10 mouse cellular contexts compared by ENCODE assay signal in genomic region chr5:139510682-139511366, GRCm38 (mm10). TPM values are rescaled to one million over a fixed set of nuclear protein-coding genes. Genes with fewer than 3 reads are reported as not detected.
DNase-seq lines count a peak whose midpoint lies in the region; ATAC-seq and TF ChIP-seq lines count a peak whose summit lies in the region.
"Had no signal": no experiment of that assay in that cellular context is flagged by ENCODE, and none has a peak within 500 bp of the region (broad histone marks: within the 10 kb centered on the region; RNA-seq: fewer than 3 reads in every experiment).

No protein-coding gene starts in this region.

- TF ChIP-seq EP300 in liver, postnatal 0 days (IDR thresholded peaks at IDR 0.05; ENCODE audit: low read depth), result no peak

- H3K9ac ChIP-seq in liver, postnatal 0 days (replicated peaks), result no peak overlapping the region
- H3K9ac ChIP-seq: liver, embryonic 14.5 days had no signal

- TF ChIP-seq CTCF in cortical plate, adult 2 months (IDR thresholded peaks at IDR 0.05; ENCODE audit: extremely low read depth, insufficient read depth, low read length), result peak; percentile 15; the same call in 1 of the 2 replicates
- 0 out of 2 replicates have a peak, but pooled peaks have one; percentile 19 for TF ChIP-seq CTCF in liver, postnatal 0 days (IDR thresholded peaks at IDR 0.05; ENCODE audit: low read depth)

- 0 out of 2 replicates have a peak, but pooled peaks cover 2% of the 10 kb centered on the region for H3K9me3 ChIP-seq in liver, postnatal 0 days (ENCODE audit: low read length)
- H3K9me3 ChIP-seq: G1E had no signal

- DNase-seq in cerebellum, postnatal 10 days, result peak; percentile 48 to 51
- no peak for DNase-seq in cerebellum, adult 11 months
- DNase-seq in 416B (ENCODE audit: low read depth), result peak; percentile 18
- DNase-seq in liver, postnatal 0 days, result no peak
- no peak for DNase-seq in left cerebral cortex, postnatal 14 days (ENCODE audit: low spot score in 2 of 2)
- DNase-seq in frontal cortex, postnatal 10 days (ENCODE audit: low spot score in 2 of 2), result no peak
- no peak for DNase-seq in adrenal gland, adult 8-10 months

- no peak overlapping the region for H3K4me2 ChIP-seq in liver, postnatal 0 days (ENCODE audit: low read depth, low read length)

- no peak for ATAC-seq in liver, postnatal 0 days

- no peaks in the 10 kb centered on the region for H3K36me3 ChIP-seq in liver, postnatal 0 days (replicated peaks; ENCODE audit: insufficient read depth, low read length)
- H3K36me3 ChIP-seq: G1E had no signal

- intact Hi-C loops in left cerebral cortex, postnatal 14 days (cut with DNase I), result no loop called here

- no peak overlapping the region for H3K27ac ChIP-seq in cortical plate, adult 2 months (ENCODE audit: insufficient read depth, low read length)
- no peak overlapping the region for H3K27ac ChIP-seq in liver, postnatal 0 days (ENCODE audit: low read depth)
- H3K27ac ChIP-seq: liver, embryonic 14.5 days had no signal

- no peaks in the 10 kb centered on the region for H3K4me1 ChIP-seq in cortical plate, adult 2 months (ENCODE audit: control insufficient read depth, insufficient read depth, low read length)
- H3K4me1 ChIP-seq in liver, postnatal 0 days (ENCODE audit: insufficient read depth), result no peaks in the 10 kb centered on the region

- peaks cover 10% of the 10 kb centered on the region; the same call in 1 of the 2 replicates for H3K27me3 ChIP-seq in liver, postnatal 0 days (ENCODE audit: insufficient read depth, low read length)

- H3K4me3 ChIP-seq in cortical plate, adult 2 months (ENCODE audit: insufficient read depth, low read length), result no peak overlapping the region
- H3K4me3 ChIP-seq in liver, postnatal 0 days (ENCODE audit: low read depth, low read length), result no peak overlapping the region

- 20% methylated on average over 17 of the region's 17 CpGs for WGBS in liver, postnatal 0 days (ENCODE audit: insufficient replicate concordance)

- no peak for TF ChIP-seq POLR2A in cortical plate, adult 2 months (IDR thresholded peaks at IDR 0.05; ENCODE audit: extremely low read depth, insufficient read depth, low read length)

RNA-seq across cellular contexts. Expression of gene Zfand2a, which starts 26.5 kb away (rescaled TPM):
- 52.5 and 55.4 TPM in 2 replicates for polyA plus RNA-seq in cortical plate, adult 2 months (2012; rRNA removed)
- polyA plus RNA-seq in liver, postnatal 0 days (2015; fragmentation: Nextera tagmentation; extraction: Ambion mirVana), result 1.8 TPM in 2 replicates
- total RNA-seq in left cerebral cortex, postnatal 14 days (2021), result 10 to 100 TPM; 83.3 to 95.8 TPM
- total RNA-seq in adrenal gland, adult 8-10 months (2022), result 10 to 100 TPM; 35.1 to 37.0 (median 36.2) TPM

RNA-seq across cellular contexts. Expression of gene Uncx, which starts 32.5 kb away (rescaled TPM):
- polyA plus RNA-seq in cortical plate, adult 2 months (2012; rRNA removed), result not detected in 2 replicates
- polyA plus RNA-seq in liver, postnatal 0 days (2015; fragmentation: Nextera tagmentation; extraction: Ambion mirVana), result not detected in 2 replicates
- total RNA-seq in left cerebral cortex, postnatal 14 days (2021), result under 1 TPM in 1 of 2 experiments, not detected in 1; 0.48 TPM
- not detected for total RNA-seq in adrenal gland, adult 8-10 months (2022)
- total RNA-seq: G1E had no signal
- polyA plus RNA-seq: G1E; liver, embryonic 14.5 days had no signal

RNA-seq across cellular contexts. Expression of gene 3110082I17Rik, which starts 50.5 kb away (rescaled TPM):
- polyA plus RNA-seq in cortical plate, adult 2 months (2012; rRNA removed), result 12.9 and 15.4 TPM in 2 replicates
- 7.5 and 9.5 TPM in 2 replicates for polyA plus RNA-seq in liver, postnatal 0 days (2015; fragmentation: Nextera tagmentation; extraction: Ambion mirVana)
- 10 to 100 TPM; 16.6 to 17.6 TPM for total RNA-seq in left cerebral cortex, postnatal 14 days (2021)
- 10 to 100 TPM in 3 of 4 experiments, 1 to 10 TPM in 1; 7.3 to 20.6 (median 14.4) TPM for total RNA-seq in adrenal gland, adult 8-10 months (2022)

Comparison
In these comparisons a context has a peak if more than half of its experiments do, and no peak if none do; other contexts are left out.
1. DNase-seq: peak in cerebellum, postnatal 10 days (2 of 2) and 416B (single experiment); none in cerebellum, adult 11 months (single experiment), liver, postnatal 0 days (single experiment), left cerebral cortex, postnatal 14 days (0 of 2), frontal cortex, postnatal 10 days (0 of 2) and adrenal gland, adult 8-10 months (single experiment).